Mouse (Mus musculus) left cerebral cortex, adult 2 months (tissue): ENCODE results near the gene Gfra1. TPM values are rescaled to one million over a fixed set of nuclear protein-coding genes. Genes with fewer than 3 reads are reported as not detected.

Experiments
- DNase-seq, 2 experiments: peaks; one replicate each; pipeline ENCODE4 v3.0.0; 2021 to 2022; ENCODE audit warnings: low spot score in 2 of 2, mixed read lengths in 1 of 2; ENCODE audit errors: extremely low spot score in 1 of 2
- H3K27ac ChIP-seq: fragments of 200-600 bp; 2 replicates; pipeline ENCODE4 v1.8.1; 2022
- H3K4me3 ChIP-seq: fragments of 200-600 bp; 2 replicates; pipeline ENCODE4 v1.8.1; 2022
- CTCF ChIP-seq: fragments of 200-600 bp; IDR thresholded peaks from 2 replicates; pipeline ENCODE4 v1.8.1; 2022; ENCODE audit warnings: antibody characterized with exemption, mild to moderate bottlenecking, moderate library complexity
- intact Hi-C: fragments of 180-260 bp; cut with DNase I; formaldehyde crosslinking; loops from one replicate; pipeline ENCODE4 v1.15.1; 2025
- total RNA-seq, 2 experiments: library from RNA; stranded (reverse); gene quantifications; 2 replicates each; pipeline ENCODE4 v1.2.3; 2021

The Gfra1 gene
- total RNA-seq, 2 experiments from 2014 or later: 26.7 to 34.1 TPM

DNA sequence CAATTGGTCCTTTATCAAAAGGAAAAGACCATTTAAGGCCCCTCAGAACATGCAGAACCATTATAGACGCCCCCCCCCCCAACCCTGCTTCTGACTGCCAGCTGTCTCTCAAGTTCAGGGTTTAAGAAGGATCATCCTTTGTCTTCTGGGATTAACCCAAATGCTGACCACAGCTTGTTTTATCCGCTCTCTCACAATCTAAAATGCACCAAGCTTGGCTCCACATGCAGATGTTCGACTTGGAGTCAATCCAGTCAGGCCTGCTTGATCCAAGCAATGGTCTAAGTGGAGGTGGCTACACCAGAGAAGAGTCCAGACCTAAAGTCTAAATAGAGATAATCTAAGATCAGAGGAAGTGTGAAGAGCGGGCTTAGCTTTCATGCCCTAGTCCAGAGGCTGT is 114.4 kb downstream of the Gfra1 start:
- Histone ChIP-seq H3K4me3 (no peak overlapping the region), H3K27ac (no peak overlapping the region)
- intact Hi-C loops: no loop called here
- no peak for DNase-seq
- no peak for TF ChIP-seq CTCF

DNA sequence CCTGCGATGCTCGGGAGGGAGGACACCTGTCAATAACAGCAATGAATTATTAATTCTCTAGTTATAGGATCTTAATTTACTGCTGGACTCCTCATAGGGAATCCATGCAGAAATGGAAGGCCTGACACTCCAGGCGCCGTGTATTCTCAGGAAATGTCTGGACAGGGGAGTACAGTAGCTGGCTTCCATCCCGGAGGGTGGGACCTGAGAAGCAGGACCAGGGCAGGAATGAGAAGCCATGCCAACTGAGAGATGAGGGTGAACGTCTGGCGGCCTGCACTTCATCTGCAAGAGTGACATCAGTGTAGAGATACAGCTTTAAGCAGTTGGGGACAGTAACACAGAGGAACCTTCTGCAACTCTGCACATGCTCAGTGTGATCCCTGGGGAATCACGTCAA is 115.5 kb downstream of the Gfra1 start:
- intact Hi-C loops: no loop called here
- no peak for DNase-seq
- Histone ChIP-seq H3K27ac (no peak overlapping the region), H3K4me3 (no peak overlapping the region)
- TF ChIP-seq CTCF: no peak

GRCm38 (mm10) chr19:58336802-58337201 is 118.9 kb downstream of the Gfra1 start:
- DNase-seq: no peak
- no peak for TF ChIP-seq CTCF
- no peak overlapping the region for H3K27ac ChIP-seq
- intact Hi-C loops: no loop called here
- no peak overlapping the region for H3K4me3 ChIP-seq

GRCm38 (mm10) chr19:58335585-58336530 is 119.9 kb downstream of the Gfra1 start:
- intact Hi-C loops: no loop called here
- TF ChIP-seq CTCF: no peak
- DNase-seq: no peak
- Histone ChIP-seq H3K4me3 (no peak overlapping the region), H3K27ac (no peak overlapping the region)

DNA sequence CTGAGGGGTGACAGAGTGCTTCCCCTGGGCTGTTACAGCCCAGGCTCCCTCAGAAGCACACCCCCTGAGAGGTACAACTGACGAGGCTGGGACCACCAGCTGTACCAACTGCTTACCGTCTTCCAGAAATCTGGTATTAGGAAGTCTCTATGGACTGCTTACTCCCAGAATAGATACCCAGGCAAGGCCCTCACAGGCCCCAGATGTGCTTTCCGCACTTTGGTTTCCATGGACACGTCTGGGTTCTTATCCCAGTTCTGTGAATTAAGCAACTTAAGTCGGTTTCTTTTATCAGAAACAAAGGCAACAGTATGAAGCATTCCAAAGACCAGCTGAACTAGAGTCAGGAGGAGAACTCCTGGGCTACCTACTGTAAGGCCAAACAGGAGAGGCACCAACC is 126.4 kb downstream of the Gfra1 start:
- no peak for TF ChIP-seq CTCF
- DNase-seq: no peak
- Histone ChIP-seq H3K27ac (no peak overlapping the region), H3K4me3 (no peak overlapping the region)
- intact Hi-C loops: no loop called here

DNA sequence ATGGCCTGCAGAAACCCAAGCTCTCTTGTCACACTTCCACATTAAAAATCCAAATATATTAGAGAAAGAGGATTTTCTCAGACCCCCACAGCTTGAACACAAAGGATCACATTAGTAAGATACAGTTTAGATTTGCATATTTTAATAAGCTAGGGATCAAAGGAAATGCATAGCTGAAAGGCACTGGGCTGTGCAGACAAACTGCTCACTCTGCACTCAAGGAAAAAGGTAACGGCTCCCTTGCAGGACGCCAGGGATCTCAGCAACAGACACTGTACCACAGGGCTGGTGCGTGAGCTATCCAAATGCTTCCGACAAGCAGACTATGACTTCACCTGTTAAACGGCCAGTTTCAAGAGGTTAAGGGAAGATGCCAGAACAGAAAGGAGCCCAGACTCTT is 127.7 kb downstream of the Gfra1 start:
- DNase-seq: no peak
- intact Hi-C loops: no loop called here
- Histone ChIP-seq H3K4me3 (no peak overlapping the region), H3K27ac (no peak overlapping the region)
- TF ChIP-seq CTCF: no peak

DNA sequence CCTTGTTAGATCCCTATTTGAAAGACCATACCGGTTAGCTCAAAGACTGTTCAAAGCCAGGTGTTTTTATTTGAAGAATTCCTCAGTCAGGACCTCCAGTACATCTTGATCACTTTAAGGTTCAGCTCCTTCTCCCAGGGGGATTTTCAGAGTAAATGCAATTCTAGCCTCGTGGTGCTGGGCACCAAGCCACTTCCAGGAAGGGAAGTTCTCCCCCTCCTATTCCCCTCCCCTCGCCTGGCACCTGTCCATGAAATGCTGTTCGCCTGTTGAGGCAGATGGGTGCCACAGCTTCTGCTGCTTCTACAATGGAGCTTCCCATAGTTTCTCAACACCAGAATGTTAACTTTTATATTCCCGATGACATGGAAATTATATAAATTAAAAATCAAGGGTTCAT is 139.2 kb downstream of the Gfra1 start:
- Histone ChIP-seq H3K4me3 (no peak overlapping the region), H3K27ac (no peak overlapping the region)
- intact Hi-C loops: no loop called here
- DNase-seq: no peak
- no peak for TF ChIP-seq CTCF

- H3K27ac ChIP-seq: no peak overlapping the region
- TF ChIP-seq CTCF: no peak
- intact Hi-C loops: no loop called here
- no peak overlapping the region for H3K4me3 ChIP-seq
- DNase-seq: no peak
Measured at GRCm38 (mm10) chr19:58315681-58316080, 140.0 kb downstream of the Gfra1 start.

DNA sequence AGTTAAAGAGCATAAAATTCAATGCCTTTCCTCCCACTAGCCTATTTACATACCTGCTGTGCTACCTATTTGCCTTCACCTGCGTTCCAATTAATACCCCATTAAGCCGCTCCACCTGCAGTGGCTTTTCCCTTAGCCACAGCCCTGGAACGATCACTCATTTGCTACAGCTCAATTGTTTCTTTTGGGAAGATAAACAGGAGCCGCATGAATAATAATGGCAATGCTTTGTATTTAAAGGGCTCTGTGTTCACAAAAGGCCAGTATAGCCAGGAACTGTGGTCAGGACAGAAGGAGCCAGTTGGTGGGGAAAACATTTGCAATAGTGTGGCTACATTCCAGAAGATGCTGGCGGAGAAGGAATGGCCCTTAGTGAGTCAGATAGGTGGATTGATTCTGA is 141.1 kb downstream of the Gfra1 start:
- Histone ChIP-seq H3K4me3 (no peak overlapping the region), H3K27ac (no peak overlapping the region)
- intact Hi-C loops: no loop called here
- DNase-seq: no peak
- TF ChIP-seq CTCF: no peak

DNA sequence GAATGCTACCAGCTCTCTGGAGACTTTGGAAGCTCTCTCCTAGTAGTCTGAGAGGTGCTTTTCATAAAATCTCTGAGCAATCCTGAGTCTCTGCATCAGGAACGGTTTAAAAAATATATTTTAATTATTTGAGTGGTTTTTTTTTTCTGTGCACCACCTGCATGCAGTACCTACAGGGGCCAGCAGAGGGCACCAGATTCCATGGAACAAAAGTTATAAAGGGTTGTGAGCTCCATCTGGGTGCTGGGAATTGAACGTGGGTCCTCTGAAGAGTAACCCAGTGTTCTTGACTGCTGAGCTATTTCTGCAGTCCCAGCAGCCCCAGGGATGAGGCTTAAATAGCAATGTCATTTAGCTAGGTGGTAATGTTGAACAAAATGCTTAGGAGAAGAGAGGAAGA is 141.9 kb downstream of the Gfra1 start:
- intact Hi-C loops: no loop called here
- Histone ChIP-seq H3K27ac (no peak overlapping the region), H3K4me3 (no peak overlapping the region)
- DNase-seq: no peak
- TF ChIP-seq CTCF: peak; percentile 52

DNA sequence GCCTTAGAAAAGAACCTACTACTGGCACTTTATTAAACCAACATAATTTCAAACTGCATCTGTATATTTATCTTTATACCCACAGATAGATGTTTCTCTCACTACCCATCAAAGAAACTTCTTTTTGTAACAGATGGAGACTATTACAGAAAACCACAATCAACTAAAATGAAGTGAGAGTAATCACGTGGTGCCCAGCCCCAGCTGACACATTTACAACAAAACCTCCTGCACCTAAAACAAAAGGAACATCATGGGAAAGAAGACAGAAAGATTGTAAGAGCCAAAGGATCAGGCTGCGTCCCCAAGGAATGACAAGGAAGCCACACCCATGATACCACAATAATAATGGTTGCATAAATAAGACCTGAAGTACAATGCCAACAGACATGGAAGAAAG is 143.2 kb downstream of the Gfra1 start:
- intact Hi-C loops: no loop called here
- no peak overlapping the region for H3K27ac ChIP-seq
- no peak for TF ChIP-seq CTCF
- no peak overlapping the region for H3K4me3 ChIP-seq
- no peak for DNase-seq

- intact Hi-C loops: no loop called here
- H3K27ac ChIP-seq: no peak overlapping the region
- no peak for DNase-seq
Measured at GRCm38 (mm10) chr19:58310334-58311315, 145.1 kb downstream of the Gfra1 start.

More at GRCm38 (mm10) chr19:58310334-58311315, 145.1 kb downstream of the Gfra1 start:
- no peak for TF ChIP-seq CTCF
- no peak overlapping the region for H3K4me3 ChIP-seq
